Mouse (Mus musculus) B cell, adult 67 days (primary cell): ENCODE measurements around the gene Ap3m1. TPM values are rescaled to one million over a fixed set of nuclear protein-coding genes. Genes with fewer than 3 reads are reported as not detected.

ENCODE experiments used
- total RNA-seq, 2 experiments: library from RNA; stranded (reverse); gene quantifications; 4 replicates each; pipeline ENCODE4 v1.2.4; 2023

Gene Ap3m1
- total RNA-seq: 10 to 100 TPM; 57.5 to 68.7 TPM

GRCm38 (mm10) chr14:21052112-21052780 lies at the start of gene Ap3m1, which contains the start of gene Adk:
Gene Ap3m1 (minus strand): TSS chr14:21052508.
Gene Adk (plus strand): TSS chr14:21052574.

Other genes with a start within 250 kb of the Ap3m1 start
- 1 to 10 TPM; 1.2 to 1.6 TPM for gene Plau, start 215.8 kb downstream of the Ap3m1 start, total RNA-seq
- gene Vcl, start 123.1 kb downstream of the Ap3m1 start, total RNA-seq: 10 to 100 TPM; 19.8 to 23.6 TPM
- gene Adk, start 66 bp upstream of the Ap3m1 start, total RNA-seq: 10 to 100 TPM; 13.3 to 17.2 TPM